Mouse (Mus musculus) hindbrain, embryonic 14.5 days (tissue): Measurements from ENCODE around the gene Grhl3. TPM values are rescaled to one million over a fixed set of nuclear protein-coding genes. Genes with fewer than 3 reads are reported as not detected.
"Not testable (repeated sequence)": the region's sequence is repeated elsewhere in the genome, so short reads cannot be mapped to it uniquely, and the experiment has no call there.

Experiments used
- ATAC-seq: fragments of 200-750 bp; cut with Nextera tagmentation; 2 replicates; pipeline ENCODE4 v1.8.0; 2017; ENCODE audit warnings: moderate number of reproducible peaks, mild to moderate bottlenecking, moderate TSS enrichment, moderate library complexity; ENCODE audit not compliant: low FRiP score
- DNase-seq: peaks from one replicate; pipeline ENCODE4 v3.0.0-alpha.2; 2015; ENCODE audit warnings: low spot score
- H3K27ac ChIP-seq: fragments of 300-500 bp; sonication (generic); 2 replicates; pipeline ENCODE4 v1.5.1; 2014; ENCODE audit warnings: mild to moderate bottlenecking, moderate library complexity
- H3K27me3 ChIP-seq: fragments of 300-500 bp; sonication (generic); 2 replicates; pipeline ENCODE4 v1.6.1; 2014; ENCODE audit warnings: mild to moderate bottlenecking, low read length, mixed read lengths; ENCODE audit not compliant: control insufficient read depth, insufficient read depth
- H3K36me3 ChIP-seq: fragments of 300-500 bp; sonication (generic); replicated peaks from 2 replicates; pipeline ENCODE4 v1.6.1; 2014; ENCODE audit not compliant: control insufficient read depth, insufficient read depth
- H3K4me1 ChIP-seq: fragments of 300-500 bp; sonication (generic); replicated peaks from 2 replicates; pipeline ENCODE4 v1.6.1; 2014; ENCODE audit warnings: antibody characterized with exemption, low read length, mixed read lengths; ENCODE audit not compliant: control insufficient read depth, insufficient read depth
- H3K4me2 ChIP-seq: fragments of 300-500 bp; sonication (generic); replicated peaks from 2 replicates; pipeline ENCODE4 v1.6.1; 2014; ENCODE audit warnings: mild to moderate bottlenecking, moderate library complexity
- H3K4me3 ChIP-seq: fragments of 300-500 bp; sonication (generic); replicated peaks from 2 replicates; pipeline ENCODE4 v1.5.1; 2014; ENCODE audit warnings: mild to moderate bottlenecking, low read length
- H3K9ac ChIP-seq: fragments of 300-500 bp; sonication (generic); 2 replicates; pipeline ENCODE4 v1.6.1; 2014
- H3K9me3 ChIP-seq: fragments of 300-500 bp; sonication (generic); 2 replicates; pipeline ENCODE4 v1.6.1; 2016; ENCODE audit warnings: low read length; ENCODE audit not compliant: control insufficient read depth
- WGBS: fragments of 180-500 bp; shearing (Covaris S2); extraction: QIAGEN DNeasy Blood & Tissue Kit; methylation state at CpG from one replicate; pipeline ENCODE4 v1.1.7; 2014; 5-methylcytosine and 5-hydroxymethylcytosine counted together
- polyA plus RNA-seq: library from polyadenylated mRNA; unstranded; fragments of >200 nt; fragmentation: Nextera tagmentation; extraction: Ambion mirVana; gene quantifications from 2 replicates; pipeline ENCODE4 v1.2.1, GENCODE M21; 2014

The Grhl3 gene
- 1.0 and 1.1 TPM in 2 replicates for polyA plus RNA-seq

DNA sequence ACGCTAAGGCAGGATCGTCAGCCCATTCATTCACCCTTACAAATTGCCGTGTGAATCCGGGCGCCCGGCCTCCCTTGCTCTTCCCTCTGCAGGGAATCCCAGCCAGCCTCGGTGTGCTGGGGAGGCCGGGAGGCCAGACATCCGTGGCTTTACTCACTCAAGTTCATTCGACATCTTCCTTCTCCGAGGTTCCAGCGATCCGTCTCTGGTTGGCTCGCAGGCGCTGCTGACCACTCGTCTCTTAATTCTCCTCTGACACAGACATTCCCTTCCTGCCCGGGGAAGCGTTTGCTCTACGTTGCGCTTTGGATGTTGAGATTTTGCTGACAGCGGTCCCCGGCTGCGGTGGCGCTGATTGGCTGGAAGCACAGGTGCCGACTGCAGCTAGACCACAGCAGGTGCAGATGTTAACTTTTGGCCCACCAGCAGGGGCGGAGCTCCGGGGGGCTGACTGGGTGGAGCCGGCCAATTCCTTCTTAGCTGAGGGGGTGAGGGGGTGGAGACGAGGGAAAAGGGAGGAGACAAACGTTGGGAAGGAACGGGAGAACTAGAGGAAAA lies at the start of gene Grhl3:
TSS of gene Grhl3 (minus strand) at position 380 of the 558 bp plus-strand sequence.
- peak within 1 kb of the TSS; percentile 50 for H3K9ac ChIP-seq
- H3K4me1 ChIP-seq: peaks cover 12% of the 10 kb centered on the region; the same call in 1 of the 2 replicates
- under 1% methylated on average over 31 of the region's 31 CpGs for WGBS
- DNase-seq (peak; percentile 55), ATAC-seq (no peak)
- peak within 1 kb of the TSS; percentile 31 for H3K4me3 ChIP-seq
- H3K4me2 ChIP-seq: peak within 1 kb of the TSS; percentile 75
- no peaks in the 10 kb centered on the region for H3K9me3 ChIP-seq
- H3K36me3 ChIP-seq: no peaks in the 10 kb centered on the region
- peak within 1 kb of the TSS; percentile 49; the same call in 1 of the 2 replicates for H3K27ac ChIP-seq
- H3K27me3 ChIP-seq: peaks cover 58% of the 10 kb centered on the region

DNA sequence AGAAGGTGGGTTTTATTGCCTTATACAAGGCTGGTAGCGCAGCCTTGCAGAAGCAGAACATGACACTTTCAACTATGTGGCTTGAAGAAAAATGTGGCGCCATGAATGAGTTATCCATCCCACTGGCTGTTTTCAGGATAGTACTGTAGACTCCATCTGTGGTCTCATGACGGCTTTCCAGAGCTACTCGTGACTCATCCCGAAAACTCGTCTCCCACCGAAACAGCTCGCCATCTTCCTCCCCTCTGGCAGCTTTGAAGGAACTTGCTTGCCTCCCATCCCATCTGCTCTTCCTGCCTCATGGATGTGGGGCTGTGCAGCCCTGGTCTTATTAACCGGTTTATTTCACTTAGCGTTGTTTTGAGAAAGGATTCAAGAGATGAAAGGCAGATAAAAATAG lies 48.9 kb upstream of the Grhl3 start:
- ATAC-seq (no peak), DNase-seq (no peak)
- Histone ChIP-seq H3K36me3 (no peaks in the 10 kb centered on the region), H3K4me1 (no peaks in the 10 kb centered on the region), H3K9ac (no peak overlapping the region), H3K27ac (no peak overlapping the region), H3K9me3 (no peaks in the 10 kb centered on the region), H3K4me3 (no peak overlapping the region), H3K4me2 (no peak overlapping the region), H3K27me3 (peaks cover 5% of the 10 kb centered on the region; the same call in 1 of the 2 replicates)
- WGBS: 94% methylated on average over 10 of the region's 10 CpGs

DNA sequence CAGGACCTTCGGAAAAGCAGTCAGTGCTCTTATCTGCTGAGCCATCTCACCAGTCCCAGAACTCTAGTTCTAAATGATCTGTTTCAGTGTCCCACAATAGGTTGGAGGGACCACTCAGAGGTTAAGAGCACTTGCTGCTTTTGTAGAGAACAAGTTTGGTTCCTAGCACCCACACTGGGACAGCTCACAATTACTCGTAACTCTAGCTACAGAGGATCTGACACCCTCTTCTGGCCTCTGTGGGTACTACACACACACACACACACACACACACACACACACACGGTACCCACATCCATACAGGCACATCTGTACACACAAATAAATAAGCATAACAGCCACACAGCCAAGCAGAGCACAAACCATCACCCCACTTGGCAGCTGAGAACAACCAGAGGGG lies 47.0 kb upstream of the Grhl3 start:
- DNase-seq (no peak), ATAC-seq (no peak)
- Histone ChIP-seq H3K4me1 (no peaks in the 10 kb centered on the region), H3K9ac (no peak overlapping the region), H3K27ac (no peak overlapping the region), H3K9me3 (no peaks in the 10 kb centered on the region), H3K4me2 (no peak overlapping the region), H3K4me3 (no peak overlapping the region), H3K36me3 (no peaks in the 10 kb centered on the region), H3K27me3 (peaks cover 5% of the 10 kb centered on the region; the same call in 1 of the 2 replicates)
- WGBS: 95% methylated on average over 3 of the region's 3 CpGs

DNA sequence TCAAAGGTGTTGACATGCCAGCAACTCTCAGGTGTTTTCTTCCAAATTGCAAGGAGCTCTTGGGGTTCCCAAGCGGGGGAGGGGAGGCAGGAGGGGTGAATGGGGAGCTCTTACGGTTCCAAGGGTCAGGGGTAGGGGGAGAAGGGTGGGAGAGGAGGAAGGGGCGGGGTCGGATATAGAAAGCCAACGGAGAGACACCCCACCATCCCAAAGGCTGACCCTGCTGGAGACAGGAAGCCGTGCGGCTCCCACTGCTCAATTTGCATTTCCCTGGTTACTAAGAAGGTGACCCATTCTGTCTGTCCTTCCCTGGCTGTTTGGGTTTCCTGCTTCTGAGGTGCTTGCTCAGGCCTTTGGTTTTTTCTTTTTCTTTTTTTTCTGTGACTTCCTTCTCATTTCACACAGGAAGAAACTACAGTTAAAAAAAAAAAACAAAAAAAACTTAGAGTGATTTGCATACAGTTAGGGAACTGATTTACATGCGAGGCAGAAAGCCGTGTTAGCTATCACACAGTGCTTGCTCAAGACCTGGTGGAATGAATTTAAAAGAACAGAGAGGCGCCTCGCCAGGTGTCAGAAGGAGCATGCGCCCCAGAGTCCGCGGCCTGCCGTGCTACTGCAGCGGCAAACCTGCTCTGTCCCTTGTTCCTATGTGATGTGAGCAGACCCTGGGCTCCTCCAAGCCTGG lies 44.5 kb upstream of the Grhl3 start:
- ATAC-seq (no peak), DNase-seq (no peak)
- no peaks in the 10 kb centered on the region for H3K4me1 ChIP-seq
- H3K9ac ChIP-seq: no peak overlapping the region
- no peaks in the 10 kb centered on the region for H3K9me3 ChIP-seq
- no peak overlapping the region for H3K27ac ChIP-seq
- H3K4me2 ChIP-seq: peak overlapping the region; percentile 27
- H3K27me3 ChIP-seq: peaks cover 5% of the 10 kb centered on the region; the same call in 1 of the 2 replicates
- WGBS: 18% methylated on average over 16 of the region's 16 CpGs
- H3K4me3 ChIP-seq: no peak overlapping the region
- no peaks in the 10 kb centered on the region for H3K36me3 ChIP-seq

DNA sequence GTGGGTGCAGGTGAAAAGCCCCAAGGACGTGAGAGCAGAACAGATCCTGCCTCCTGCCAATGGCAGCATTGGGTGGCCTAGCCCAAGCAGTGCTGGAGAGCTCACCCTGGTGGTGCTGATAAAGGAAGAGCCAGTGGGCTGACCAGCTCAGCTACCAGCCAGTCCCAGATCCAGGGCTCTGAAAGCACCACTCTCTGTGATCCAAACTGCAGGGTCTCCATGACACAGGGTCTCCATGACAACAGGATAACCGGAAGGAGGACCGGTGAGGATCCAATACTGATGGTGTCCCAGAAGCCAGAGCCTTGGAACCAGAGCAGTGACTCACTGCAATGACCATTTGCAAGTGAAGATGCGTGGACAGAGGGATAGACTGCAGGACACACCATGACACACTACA lies 43.6 kb upstream of the Grhl3 start:
- no peak overlapping the region for H3K9ac ChIP-seq
- no peak for DNase-seq
- peaks cover 5% of the 10 kb centered on the region; the same call in 1 of the 2 replicates for H3K27me3 ChIP-seq
- no peaks in the 10 kb centered on the region for H3K36me3 ChIP-seq
- H3K4me1 ChIP-seq: no peaks in the 10 kb centered on the region
- 37% methylated on average over 4 of the region's 4 CpGs for WGBS
- H3K4me3 ChIP-seq: no peak overlapping the region
- H3K27ac ChIP-seq: no peak overlapping the region
- H3K4me2 ChIP-seq: no peak overlapping the region
- no peaks in the 10 kb centered on the region for H3K9me3 ChIP-seq
- ATAC-seq: no peak

DNA sequence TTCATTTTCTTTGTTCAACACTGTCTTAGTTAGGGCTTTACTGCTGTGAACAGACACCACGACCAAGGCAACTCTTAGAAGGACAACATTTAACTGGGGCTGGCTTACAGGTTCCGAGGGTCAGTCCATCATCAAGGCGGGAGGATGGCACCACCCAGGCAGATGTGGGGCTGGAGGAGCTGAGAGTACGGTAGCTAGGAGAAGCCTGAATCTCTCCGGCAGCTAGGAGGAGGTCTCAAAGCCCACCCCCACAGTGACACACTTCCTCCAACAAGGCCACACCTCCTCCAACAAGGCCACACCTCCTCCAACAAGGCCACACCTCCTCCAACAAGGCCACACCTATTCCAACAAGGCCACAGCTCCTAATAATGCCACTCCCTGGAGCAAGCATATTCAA lies 41.9 kb upstream of the Grhl3 start:
- not testable (repeated sequence) for H3K27me3 ChIP-seq, H3K4me2 ChIP-seq, H3K9ac ChIP-seq, ATAC-seq, H3K4me3 ChIP-seq, H3K9me3 ChIP-seq, H3K27ac ChIP-seq, DNase-seq, H3K4me1 ChIP-seq, H3K36me3 ChIP-seq
- WGBS: 60% methylated on average over 5 of the region's 5 CpGs

DNA sequence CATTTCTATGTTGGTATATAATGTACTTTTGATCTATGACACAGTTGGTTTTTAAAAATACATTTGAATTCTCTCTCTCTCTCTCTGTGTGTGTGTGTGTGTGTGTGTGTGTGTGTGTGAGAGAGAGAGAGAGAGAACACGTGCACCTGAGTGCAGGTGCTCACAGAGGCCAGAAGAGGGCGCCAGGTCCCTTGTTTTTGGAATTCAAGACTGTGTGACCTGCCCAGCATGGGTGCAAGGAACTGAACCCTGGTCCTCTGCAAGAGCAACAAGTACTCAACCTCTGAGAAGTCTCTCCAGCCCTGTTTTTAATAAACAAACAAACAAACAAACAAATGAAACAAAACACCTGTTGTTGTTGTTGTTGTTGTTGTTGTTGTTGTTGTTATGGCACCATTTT lies 36.6 kb upstream of the Grhl3 start:
- no peaks in the 10 kb centered on the region for H3K36me3 ChIP-seq
- H3K4me3 ChIP-seq: no peak overlapping the region
- WGBS: 81% methylated on average over 2 of the region's 2 CpGs

DNA sequence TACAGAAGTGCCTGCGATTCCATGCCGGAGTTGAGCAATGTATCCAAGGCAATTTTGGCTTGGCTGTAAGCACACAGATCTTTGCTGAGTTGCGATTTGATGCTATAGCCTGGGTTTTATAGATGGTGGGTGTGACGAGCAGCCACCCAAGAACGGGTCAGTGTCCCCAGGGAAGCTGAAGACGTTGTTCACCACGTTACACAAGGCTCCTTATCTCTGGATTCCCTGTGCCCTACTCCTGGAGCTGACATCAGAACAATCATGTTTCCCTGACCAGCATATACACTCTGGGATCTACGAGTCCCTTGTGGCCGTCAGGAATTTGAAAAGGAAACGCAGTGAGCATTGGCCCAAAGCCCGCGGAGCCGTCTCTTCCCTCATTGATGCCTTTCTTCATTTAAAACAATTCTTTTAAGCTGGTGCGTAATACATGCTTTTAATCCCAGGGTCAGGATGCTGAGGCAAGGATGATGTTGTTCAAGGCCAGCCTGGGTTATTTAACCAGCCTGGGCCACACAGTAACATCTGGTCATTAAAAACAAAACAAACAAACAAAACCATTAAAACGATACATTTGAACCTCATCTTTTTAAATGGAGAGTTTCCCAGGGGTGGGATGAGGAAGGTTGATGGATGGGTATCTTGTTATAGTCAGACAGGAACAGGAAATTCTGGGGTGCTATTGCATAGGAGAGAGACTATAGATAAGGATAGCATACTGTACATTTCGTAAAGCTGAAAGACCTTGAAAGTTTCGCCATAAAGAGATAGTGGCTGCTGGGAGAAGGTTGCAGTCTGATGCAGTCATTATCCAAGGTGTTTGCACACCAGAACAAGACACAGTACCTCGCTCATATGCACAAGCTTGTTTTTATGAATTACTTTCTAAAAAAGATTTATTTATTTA lies 34.8 kb upstream of the Grhl3 start:
- no peak overlapping the region for H3K27ac ChIP-seq
- no peak overlapping the region for H3K9ac ChIP-seq
- 75% methylated on average over 18 of the region's 18 CpGs for WGBS
- H3K36me3 ChIP-seq: no peaks in the 10 kb centered on the region
- no peaks in the 10 kb centered on the region for H3K27me3 ChIP-seq
- no peak overlapping the region for H3K4me3 ChIP-seq
- ATAC-seq (no peak), DNase-seq (no peak)
- H3K9me3 ChIP-seq: peaks cover 6% of the 10 kb centered on the region; the same call in 1 of the 2 replicates
- no peaks in the 10 kb centered on the region for H3K4me1 ChIP-seq
- H3K4me2 ChIP-seq: no peak overlapping the region

More for the DNA sequence above, 36.6 kb upstream of the Grhl3 start:
- no peak for DNase-seq
- Histone ChIP-seq H3K27ac (no peak overlapping the region), H3K4me2 (no peak overlapping the region), H3K4me1 (no peaks in the 10 kb centered on the region), H3K9ac (no peak overlapping the region), H3K9me3 (peaks cover 6% of the 10 kb centered on the region; the same call in 1 of the 2 replicates), H3K27me3 (no peaks in the 10 kb centered on the region)
- no peak for ATAC-seq

DNA sequence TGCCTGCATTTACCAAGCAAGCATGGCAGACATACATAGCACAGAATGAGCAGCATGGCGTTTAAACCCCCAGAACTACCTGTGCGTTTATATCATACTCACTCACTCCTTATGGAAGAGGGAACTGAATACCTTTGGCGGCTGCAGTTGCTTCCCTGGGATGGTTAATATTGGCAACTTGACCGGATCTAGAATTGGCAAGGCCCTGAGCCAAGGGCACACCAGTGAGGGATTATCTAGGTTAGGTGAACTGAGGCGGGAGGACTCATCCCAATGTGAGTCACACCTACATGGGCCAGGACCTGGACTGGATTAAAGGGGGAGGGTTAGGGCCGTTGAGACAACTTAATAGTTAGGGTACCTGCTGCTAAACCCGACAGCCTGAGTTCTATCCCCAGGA lies 32.8 kb upstream of the Grhl3 start:
- no peak overlapping the region for H3K4me2 ChIP-seq
- H3K9me3 ChIP-seq: peaks cover 6% of the 10 kb centered on the region; the same call in 1 of the 2 replicates
- H3K27ac ChIP-seq: no peak overlapping the region
- ATAC-seq (no peak), DNase-seq (no peak)
- no peak overlapping the region for H3K4me3 ChIP-seq
- no peaks in the 10 kb centered on the region for H3K4me1 ChIP-seq
- no peaks in the 10 kb centered on the region for H3K36me3 ChIP-seq
- WGBS: 88% methylated on average over 7 of the region's 7 CpGs
- H3K9ac ChIP-seq: no peak overlapping the region
- no peaks in the 10 kb centered on the region for H3K27me3 ChIP-seq
